Mouse (Mus musculus) kidney, adult 2 months (tissue): ENCODE data around the gene Gkap1.

Experiments
- CTCF ChIP-seq: fragments of 200-500 bp; conservative IDR thresholded peaks from 2 replicates; pipeline ENCODE4 v1.5.1; 2011; ENCODE audit warnings: low read depth, mild to moderate bottlenecking, control low read depth, low read length, moderate library complexity, mixed read lengths; ENCODE audit not compliant: insufficient read depth, insufficient read length
- POLR2A ChIP-seq: fragments of 200-500 bp; IDR thresholded peaks from one replicate; pipeline ENCODE4 v1.6.1; 2011; ENCODE audit warnings: low read depth, low read length, control low read depth

- no peak for TF ChIP-seq CTCF
- no peak for TF ChIP-seq POLR2A
Measured at GRCm38 (mm10) chr13:58305230-58305629, 29.7 kb upstream of the Gkap1 start.
